Mouse (Mus musculus) stomach, postnatal 0 days (tissue): ENCODE measurements around the gene Rhd.

Source experiments
- CTCF ChIP-seq: IDR thresholded peaks from 2 replicates; pipeline ENCODE4 v1.5.1; 2016; ENCODE audit warnings: antibody characterized with exemption, low read depth, mild to moderate bottlenecking, moderate library complexity
- EP300 ChIP-seq: optimal IDR thresholded peaks from 2 replicates; pipeline ENCODE3; 2016; ENCODE audit warnings: antibody characterized with exemption

- TF ChIP-seq CTCF: no peak
- no peak for TF ChIP-seq EP300
Observed at GRCm38 (mm10) chr4:134918381-134918780, 54.0 kb downstream of the Rhd start.
